Mouse (Mus musculus) left cerebral cortex, postnatal 25 days (tissue): ENCODE measurements at regions not wholly inside any gene's neighbourhood (a gene's known extent, or its start where the extent isn't known, plus 50 kb on each side); places are given as distances from the start of the nearest gene placed in this dataset.

Experiments used
- DNase-seq, 2 experiments: peaks; one replicate each; pipeline ENCODE4 v3.0.0; 2022; ENCODE audit warnings: low spot score in 2 of 2, mixed read lengths in 1 of 2
- intact Hi-C: fragments of 180-260 bp; cut with DNase I; formaldehyde crosslinking; loops from one replicate; pipeline ENCODE4 v1.15.1; 2025

DNA sequence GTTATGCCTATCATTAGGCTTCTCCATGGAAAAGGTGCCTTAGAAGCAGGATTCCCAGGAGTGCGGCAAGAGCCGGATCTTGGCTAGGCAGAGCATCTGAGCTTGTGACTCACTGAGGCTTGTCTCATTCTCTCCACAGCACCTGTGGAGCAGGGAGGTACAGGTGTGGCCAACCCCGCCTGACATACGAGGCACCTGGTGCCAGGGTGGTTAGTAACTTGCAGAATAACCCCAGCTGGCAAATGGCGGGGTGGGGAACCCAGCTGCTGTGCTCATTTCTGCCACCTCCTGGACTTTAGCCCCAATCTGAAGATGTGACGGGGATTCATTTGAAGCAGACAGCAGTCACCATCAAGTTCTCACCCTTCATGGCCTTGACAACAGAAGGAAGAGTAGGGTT lies 96.2 kb downstream of the Pdgfra start:
- DNase-seq: no peak
- intact Hi-C loops: no loop called here

- DNase-seq: no peak
- intact Hi-C loops: no loop called here
Observed at GRCm38 (mm10) chr5:75249671-75250070, 97.6 kb downstream of the Pdgfra start.

DNA sequence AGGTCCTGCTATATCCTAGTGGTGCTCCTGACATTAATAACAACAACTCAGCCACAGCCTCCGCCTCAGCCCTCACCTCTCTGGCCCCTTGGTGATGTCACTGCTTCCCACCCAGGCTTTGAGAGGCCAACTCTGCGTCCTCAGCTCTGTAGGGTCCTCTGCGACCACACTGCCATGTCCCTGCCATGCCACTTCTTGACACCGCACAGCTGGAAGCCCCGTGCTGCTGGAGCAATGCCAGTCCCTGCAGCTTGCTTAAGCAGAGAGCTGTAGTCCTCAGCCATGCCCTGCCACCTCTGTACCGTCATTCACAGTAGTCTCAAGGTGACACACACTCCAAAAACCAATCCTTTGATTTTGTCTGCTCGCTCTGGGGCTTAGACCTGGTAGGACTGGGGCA lies 101.3 kb downstream of the Pdgfra start:
- intact Hi-C loops: no loop called here
- DNase-seq: no peak

- intact Hi-C loops: no loop called here
- DNase-seq: no peak
Observed at GRCm38 (mm10) chr5:75253830-75254229, 101.7 kb downstream of the Pdgfra start.

GRCm38 (mm10) chr5:75256186-75256585 lies 104.1 kb downstream of the Pdgfra start:
- intact Hi-C loops: no loop called here
- no peak for DNase-seq

GRCm38 (mm10) chr5:75257067-75257466 lies 105.0 kb downstream of the Pdgfra start:
- DNase-seq: no peak
- intact Hi-C loops: no loop called here

DNA sequence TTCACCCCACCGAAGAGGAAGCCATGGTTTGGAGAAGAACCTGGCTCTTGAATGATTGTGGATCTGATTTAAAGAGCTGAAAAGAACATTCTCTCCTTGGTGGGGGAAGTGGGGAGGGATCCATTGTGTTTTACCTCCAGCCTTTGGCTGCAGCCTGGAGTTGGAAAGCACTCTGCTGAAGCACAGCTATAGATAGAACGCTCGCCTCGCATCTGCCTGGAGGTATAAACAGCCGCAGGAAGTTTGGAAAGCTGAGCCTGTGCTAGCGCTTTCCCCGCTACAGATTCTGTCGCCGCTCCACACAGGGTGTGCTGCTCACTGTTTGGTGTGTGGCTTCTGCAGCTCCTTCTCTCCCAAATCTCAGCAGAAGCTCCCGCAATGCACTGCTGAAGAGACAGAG lies 108.2 kb downstream of the Pdgfra start:
- intact Hi-C loops: no loop called here
- peak; percentile 63 to 82 for DNase-seq

DNA sequence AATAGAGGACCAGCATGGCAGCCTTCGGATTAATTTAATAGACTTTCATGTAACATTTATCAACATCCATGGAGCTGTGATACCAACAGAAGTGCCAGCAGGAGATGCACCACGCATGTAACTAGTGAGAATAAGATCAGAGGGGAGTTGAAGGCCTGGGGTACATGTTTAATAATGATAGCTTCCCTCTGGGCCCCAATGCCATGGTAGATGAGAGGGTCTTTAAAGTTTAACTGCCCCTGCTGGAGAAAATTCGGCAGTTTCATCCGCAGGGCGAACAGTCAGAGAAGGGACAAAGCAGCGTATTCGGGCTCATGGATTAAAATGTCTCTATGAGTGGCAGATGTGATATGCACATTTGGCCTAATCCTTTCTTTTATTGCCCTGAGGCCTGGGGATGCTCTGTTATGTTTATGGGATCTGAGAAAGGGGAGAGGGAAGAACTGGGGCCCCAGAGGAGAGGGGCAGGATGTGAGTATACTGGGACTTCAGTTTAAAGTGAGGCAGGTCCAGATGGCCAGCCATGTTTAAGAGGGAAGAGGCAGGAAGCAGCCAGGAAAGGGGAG lies 114.1 kb downstream of the Pdgfra start:
- DNase-seq: no peak
- intact Hi-C loops: no loop called here

DNA sequence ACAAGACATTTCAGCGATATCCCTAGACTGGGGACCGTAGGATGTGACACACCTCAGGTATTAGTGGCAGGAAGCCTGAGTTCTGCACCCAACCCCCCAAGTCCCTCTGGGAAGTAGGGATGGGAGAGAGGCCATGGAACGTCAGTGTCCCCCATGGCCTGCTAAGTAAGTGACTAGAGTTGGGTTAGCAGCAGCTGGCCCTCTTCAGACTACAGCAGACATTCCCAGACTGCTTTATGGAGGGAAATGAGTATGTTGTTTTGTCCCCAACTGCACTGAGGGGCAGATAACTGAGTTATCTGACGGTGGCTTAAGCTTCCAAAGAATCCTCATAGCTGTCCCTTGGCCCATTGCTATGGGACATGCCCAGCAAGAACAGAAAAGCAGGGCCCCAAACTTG lies 114.8 kb downstream of the Pdgfra start:
- no peak for DNase-seq
- intact Hi-C loops: no loop called here

DNA sequence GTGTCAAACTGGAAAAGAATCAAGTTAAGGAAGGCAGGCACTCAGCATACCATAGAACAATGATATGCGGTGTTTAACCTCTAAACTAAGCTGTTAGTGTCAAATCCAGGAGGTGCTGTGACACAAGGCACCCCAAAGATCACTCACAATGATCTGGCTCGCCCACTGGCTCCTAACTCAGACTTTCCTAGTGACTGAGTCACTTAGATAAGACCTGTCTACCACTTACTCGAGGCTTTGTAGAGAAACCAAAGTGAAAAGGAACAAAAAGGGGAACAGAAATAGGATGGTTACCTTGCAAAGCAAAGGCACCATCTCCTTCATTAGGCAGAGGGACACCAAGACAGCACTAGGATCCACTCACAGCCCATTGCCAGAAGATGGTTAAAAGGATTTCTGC lies 115.7 kb downstream of the Pdgfra start:
- no peak for DNase-seq
- intact Hi-C loops: no loop called here

GRCm38 (mm10) chr5:75278041-75278440 lies 125.9 kb downstream of the Pdgfra start:
- intact Hi-C loops: no loop called here
- DNase-seq: no peak

DNA sequence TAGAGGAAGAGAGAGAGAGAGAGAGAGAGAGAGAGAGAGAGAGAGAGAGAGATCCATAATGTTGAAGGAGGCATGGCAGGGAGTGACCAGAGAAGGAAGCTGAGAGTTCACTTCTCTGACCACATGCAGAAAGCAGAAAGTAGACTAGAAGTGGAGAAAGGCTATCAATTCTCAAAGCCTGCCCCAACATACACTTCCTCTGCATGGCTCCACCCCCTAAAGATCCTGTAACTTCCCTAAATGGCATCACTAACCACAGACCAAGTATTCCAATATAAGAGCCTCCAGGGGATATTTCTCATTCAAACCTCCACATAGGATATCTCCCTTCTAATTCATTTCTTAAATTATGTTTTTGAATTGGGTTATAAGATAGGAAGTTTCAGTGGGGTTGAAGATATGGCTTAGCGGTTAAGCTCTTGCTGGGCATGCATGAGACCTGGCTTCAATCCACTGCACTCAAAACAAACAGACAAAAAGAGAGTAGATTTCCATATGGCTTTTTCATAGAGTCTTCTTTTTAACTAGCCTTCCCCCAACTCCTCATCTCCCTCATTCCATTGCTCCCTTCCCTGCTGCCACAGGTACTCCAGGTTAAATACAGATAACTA lies 127.6 kb downstream of the Pdgfra start:
- intact Hi-C loops: no loop called here
- DNase-seq: no peak

DNA sequence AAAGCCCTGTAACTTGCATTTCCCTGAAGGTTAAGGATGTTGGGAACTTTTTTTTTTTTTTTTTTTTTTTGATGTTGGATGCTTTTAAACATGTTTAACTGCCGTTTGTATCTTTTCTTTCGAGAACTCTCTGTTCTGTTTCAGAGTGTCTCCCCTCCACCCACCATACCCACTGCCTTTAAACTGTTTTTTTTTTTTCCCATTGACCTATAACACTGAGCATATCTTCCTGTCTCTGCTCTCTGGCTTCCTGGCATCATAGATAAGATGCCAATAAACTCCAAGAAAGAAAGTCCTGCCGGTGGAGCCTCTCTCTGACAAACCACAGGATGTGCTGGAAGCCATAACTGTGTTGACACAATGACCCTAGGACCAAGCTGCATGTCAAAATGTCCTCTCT lies 128.6 kb downstream of the Pdgfra start:
- no peak for DNase-seq
- intact Hi-C loops: no loop called here

DNA sequence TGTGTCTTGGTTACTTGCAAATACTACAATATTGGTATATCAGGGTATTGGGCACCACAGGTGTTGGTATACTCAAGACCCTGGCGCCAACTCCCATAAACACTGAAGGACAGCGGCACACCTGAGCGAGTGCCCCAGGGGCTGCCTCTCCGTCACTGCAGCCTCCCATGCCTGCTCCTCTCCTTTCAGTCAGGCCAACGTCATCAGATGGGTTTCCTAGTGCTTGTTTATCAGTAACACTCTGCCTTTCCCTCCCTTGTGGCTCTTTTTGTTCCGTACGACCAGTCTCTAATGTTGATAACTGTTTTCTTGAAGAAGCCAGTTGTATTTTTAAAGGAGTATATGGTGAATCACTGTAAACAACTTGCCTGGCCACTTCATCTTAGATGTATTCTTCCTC lies 129.4 kb downstream of the Pdgfra start:
- intact Hi-C loops: no loop called here
- DNase-seq: no peak

DNA sequence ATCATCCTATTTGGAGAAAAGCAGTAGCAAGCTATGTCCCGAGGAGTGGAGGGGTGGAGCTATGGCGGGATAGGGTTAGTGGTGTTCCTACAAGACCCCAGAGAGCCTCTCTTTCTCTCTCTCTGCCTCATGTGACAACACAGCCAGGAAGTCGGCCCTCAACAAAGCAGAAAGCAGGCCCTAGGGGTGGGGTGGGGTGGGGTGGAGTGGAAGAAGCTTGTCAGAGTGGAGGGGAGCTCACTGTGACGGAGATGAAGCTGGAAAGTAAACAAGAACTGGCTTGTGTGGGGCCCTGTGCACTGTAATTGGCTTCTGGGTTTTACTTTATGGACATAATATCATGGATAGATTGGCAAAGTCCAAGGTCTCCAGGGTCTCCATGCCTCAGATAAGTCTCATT lies 130.5 kb downstream of the Pdgfra start:
- intact Hi-C loops: no loop called here
- DNase-seq: no peak

GRCm38 (mm10) chr5:75283841-75284240 lies 131.7 kb downstream of the Pdgfra start:
- DNase-seq: peak in 1 of 2 experiments; percentile 63
- intact Hi-C loops: no loop called here

DNA sequence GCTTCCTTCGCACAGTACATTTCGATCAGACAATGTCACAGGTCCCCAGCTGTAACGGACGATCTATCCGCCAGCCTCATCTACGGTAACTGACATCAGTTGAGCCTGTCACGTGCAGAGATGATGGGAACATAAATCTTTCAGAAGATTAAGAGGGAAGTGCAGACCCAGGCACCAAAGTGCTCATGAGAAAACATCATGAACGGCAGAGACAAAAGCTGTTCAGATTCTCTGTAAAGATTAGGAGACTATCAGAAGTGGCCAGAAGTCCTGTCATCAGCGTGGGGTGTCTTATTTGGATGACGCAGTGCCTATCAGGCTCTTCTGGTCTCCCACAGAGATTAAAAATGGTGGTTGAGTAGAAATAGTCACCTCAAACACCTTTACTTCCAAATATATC lies 133.9 kb downstream of the Pdgfra start:
- intact Hi-C loops: no loop called here
- DNase-seq: no peak

DNA sequence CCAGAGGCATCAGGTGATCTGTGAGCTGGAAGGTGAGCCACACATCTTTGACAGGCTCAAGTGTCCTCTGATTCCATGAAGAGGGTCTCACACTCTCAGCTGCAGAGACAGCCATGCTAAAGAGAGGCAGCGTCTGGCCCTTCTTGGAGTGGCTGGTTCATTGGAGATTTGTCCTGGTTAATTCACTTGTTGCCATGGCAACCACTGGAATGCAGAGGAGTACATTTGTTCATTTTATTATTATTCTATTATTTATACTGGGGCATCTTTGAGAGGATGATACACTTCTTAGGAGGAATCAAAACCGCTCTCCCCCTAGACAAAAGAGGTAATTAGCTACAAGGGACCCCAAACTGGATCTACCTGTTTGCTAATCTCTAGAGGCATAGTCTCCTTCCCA lies 143.6 kb downstream of the Pdgfra start:
- intact Hi-C loops: no loop called here

DNA sequence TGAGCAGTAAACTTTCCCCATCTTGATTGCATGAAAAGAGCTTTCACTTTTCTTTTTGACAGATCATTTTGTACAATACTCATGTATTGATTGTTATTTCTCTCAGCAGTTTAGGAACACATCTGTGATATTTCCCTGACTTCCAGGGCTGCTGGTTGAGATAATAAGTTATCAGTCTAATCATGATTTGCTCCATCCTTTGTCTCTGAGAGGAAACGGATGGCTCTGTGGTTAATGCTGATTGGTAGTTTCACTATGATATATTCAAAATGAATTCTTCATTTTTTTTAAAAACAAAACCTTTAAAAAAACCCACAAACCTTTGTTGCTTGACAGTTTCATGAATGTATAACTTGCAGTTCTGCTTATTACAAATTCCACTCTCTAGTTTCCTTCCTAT lies 160.8 kb downstream of the Pdgfra start:
- intact Hi-C loops: no loop called here
- no peak for DNase-seq

More for the DNA sequence above, 143.6 kb downstream of the Pdgfra start:
- peak in 1 of 2 experiments; percentile 13 for DNase-seq

GRCm38 (mm10) chr5:75315956-75316355 lies 163.9 kb downstream of the Pdgfra start:
- intact Hi-C loops: no loop called here
- DNase-seq: no peak

GRCm38 (mm10) chr5:75320536-75320935 lies 168.4 kb downstream of the Pdgfra start:
- intact Hi-C loops: no loop called here
- no peak for DNase-seq

GRCm38 (mm10) chr5:75334050-75334449 lies 182.0 kb downstream of the Pdgfra start:
- no peak for DNase-seq
- intact Hi-C loops: no loop called here
